Mouse (Mus musculus) forebrain, embryonic 13.5 days (tissue): ENCODE measurements at regions not wholly inside any gene's neighbourhood (a gene's known extent, or its start where the extent isn't known, plus 50 kb on each side); places are given as distances from the start of the nearest gene placed in this dataset.

Experiments
- ATAC-seq: fragments of 200-750 bp; cut with Nextera tagmentation; 2 replicates; pipeline ENCODE4 v1.8.0; 2017
- H3K27ac ChIP-seq: fragments of 300-500 bp; sonication (generic); 2 replicates; pipeline ENCODE4 v1.5.1; 2015; ENCODE audit warnings: inconsistent platforms, mild to moderate bottlenecking, moderate library complexity
- H3K27me3 ChIP-seq: fragments of 300-500 bp; sonication (generic); 2 replicates; pipeline ENCODE4 v1.6.1; 2015; ENCODE audit warnings: mild to moderate bottlenecking, inconsistent platforms
- H3K36me3 ChIP-seq: fragments of 300-500 bp; sonication (generic); 2 replicates; pipeline ENCODE4 v1.6.1; 2015; ENCODE audit warnings: mild to moderate bottlenecking, inconsistent platforms; ENCODE audit not compliant: poor library complexity, severe bottlenecking
- H3K4me1 ChIP-seq: fragments of 300-500 bp; sonication (generic); 2 replicates; pipeline ENCODE4 v1.6.1; 2015; ENCODE audit warnings: inconsistent platforms
- H3K4me2 ChIP-seq: fragments of 300-500 bp; sonication (generic); 2 replicates; pipeline ENCODE4 v1.6.1; 2015; ENCODE audit warnings: inconsistent platforms, mild to moderate bottlenecking, moderate library complexity
- H3K4me3 ChIP-seq: fragments of 300-500 bp; sonication (generic); 2 replicates; pipeline ENCODE4 v1.5.1; 2015; ENCODE audit warnings: mild to moderate bottlenecking, inconsistent platforms
- H3K9ac ChIP-seq: fragments of 300-500 bp; sonication (generic); 2 replicates; pipeline ENCODE4 v1.6.1; 2015; ENCODE audit warnings: mild to moderate bottlenecking, inconsistent platforms
- H3K9me3 ChIP-seq: fragments of 300-500 bp; sonication (generic); replicated peaks from 2 replicates; pipeline ENCODE4 v1.6.1; 2016; ENCODE audit warnings: inconsistent platforms
- WGBS: fragments of 180-500 bp; shearing (Covaris S2); methylation state at CpG from one replicate; pipeline ENCODE4 v1.1.7; 2015; 5-methylcytosine and 5-hydroxymethylcytosine counted together

DNA sequence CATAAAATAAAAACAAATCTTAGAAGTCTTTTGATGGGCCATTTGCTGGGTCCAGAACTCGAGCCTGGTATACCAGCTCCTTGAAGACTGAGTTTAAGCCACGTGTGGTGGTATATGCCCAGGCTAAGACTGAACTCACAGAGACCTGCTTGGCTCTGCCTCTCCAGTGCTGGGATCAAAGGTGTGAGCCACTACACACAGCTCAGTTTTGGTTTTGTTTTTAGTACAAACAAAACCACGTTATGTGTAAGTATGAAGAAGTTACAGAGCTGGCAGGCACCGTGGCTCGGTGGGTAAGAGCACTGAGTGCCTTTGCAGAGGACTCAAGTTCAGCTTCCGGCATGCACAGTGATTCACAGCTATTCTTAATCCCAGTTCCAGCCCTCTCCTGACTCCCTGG lies 75.6 kb downstream of the Wdr5 start:
- 82% methylated on average over 6 of the region's 6 CpGs for WGBS

DNA sequence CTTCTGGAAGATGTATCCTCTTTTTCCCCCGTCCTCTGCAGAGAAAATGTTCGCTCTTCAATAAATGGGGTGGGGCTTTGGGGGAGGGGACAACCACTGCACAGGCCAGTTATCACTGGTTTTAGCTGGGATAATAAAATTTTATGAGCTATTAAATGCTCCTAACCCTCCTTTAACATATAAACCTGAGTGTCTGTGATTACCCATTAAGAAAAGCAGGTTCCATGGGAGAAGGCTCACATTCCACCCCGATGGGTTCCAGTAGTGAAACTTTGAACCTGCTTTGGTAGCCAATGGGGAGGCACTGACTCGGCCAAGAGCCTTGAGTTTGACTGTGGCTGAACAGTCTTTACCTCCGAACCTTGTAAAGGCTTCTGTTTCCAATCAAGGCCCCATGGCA lies 76.7 kb downstream of the Wdr5 start:
- no peak for ATAC-seq
- Histone ChIP-seq H3K4me2 (no peak overlapping the region), H3K27me3 (peaks cover 41% of the 10 kb centered on the region), H3K4me1 (no peaks in the 10 kb centered on the region), H3K36me3 (no peaks in the 10 kb centered on the region), H3K9me3 (no peaks in the 10 kb centered on the region), H3K9ac (no peak overlapping the region), H3K4me3 (no peak overlapping the region), H3K27ac (no peak overlapping the region)
- 85% methylated on average over 5 of the region's 5 CpGs for WGBS

More for the DNA sequence above, 75.6 kb downstream of the Wdr5 start:
- Histone ChIP-seq H3K4me3 (no peak overlapping the region), H3K9ac (no peak overlapping the region), H3K27ac (no peak overlapping the region), H3K9me3 (no peaks in the 10 kb centered on the region), H3K27me3 (peaks cover 33% of the 10 kb centered on the region), H3K36me3 (no peaks in the 10 kb centered on the region), H3K4me2 (no peak overlapping the region), H3K4me1 (no peaks in the 10 kb centered on the region)
- no peak for ATAC-seq

DNA sequence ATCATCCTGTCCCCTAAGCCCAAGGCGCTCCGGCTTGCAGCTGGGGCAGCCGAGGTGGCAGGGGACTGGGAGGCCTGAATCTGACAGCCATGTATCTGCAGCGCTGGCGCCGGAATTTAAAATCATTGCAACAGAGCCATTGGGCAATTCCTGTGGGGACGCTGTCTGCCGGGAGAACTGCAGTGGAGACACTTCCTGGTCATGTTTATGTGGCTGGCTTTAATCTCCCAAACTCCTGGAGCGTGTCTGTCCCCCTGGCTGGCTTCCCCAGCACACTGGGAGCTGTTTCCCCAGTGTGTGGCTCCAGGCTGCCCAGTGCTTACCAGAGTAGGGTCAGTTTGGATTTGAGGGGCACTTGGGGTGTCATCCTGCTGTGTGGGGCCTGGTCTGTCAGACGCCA lies 78.4 kb downstream of the Wdr5 start:
- WGBS, result 70% methylated on average over 10 of the region's 10 CpGs
- Histone ChIP-seq H3K36me3 (no peaks in the 10 kb centered on the region), H3K4me2 (no peak overlapping the region), H3K27ac (no peak overlapping the region), H3K9me3 (no peaks in the 10 kb centered on the region), H3K27me3 (peaks cover 42% of the 10 kb centered on the region), H3K4me1 (no peaks in the 10 kb centered on the region), H3K4me3 (no peak overlapping the region), H3K9ac (no peak overlapping the region)
- ATAC-seq, result no peak

DNA sequence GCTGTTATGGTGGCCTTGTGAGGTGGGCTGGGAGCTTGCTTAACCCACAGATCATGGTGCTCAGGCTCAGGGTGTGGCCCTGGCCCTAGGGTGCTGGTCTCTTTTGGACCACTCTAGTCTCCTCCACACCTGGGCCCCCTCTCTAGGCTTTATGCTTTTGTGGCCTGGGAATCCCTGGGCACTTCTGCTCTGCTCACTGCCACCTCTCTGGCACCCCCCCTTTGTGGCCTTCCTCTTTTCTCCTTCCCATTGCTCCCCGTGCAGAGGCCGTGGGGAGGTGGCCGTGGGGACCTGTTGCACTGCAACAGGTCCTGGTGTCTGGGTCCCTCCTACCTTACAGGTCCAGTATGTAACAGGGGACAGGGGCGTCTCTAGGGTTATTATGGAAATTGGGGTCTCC lies 80.3 kb downstream of the Wdr5 start:
- WGBS, result 84% methylated on average over 4 of the region's 4 CpGs
- H3K4me3 ChIP-seq, result no peak overlapping the region
- H3K9ac ChIP-seq, result no peak overlapping the region
- peaks cover 38% of the 10 kb centered on the region for H3K27me3 ChIP-seq
- H3K36me3 ChIP-seq, result no peaks in the 10 kb centered on the region
- H3K4me1 ChIP-seq, result peaks cover 4% of the 10 kb centered on the region; the same call in 1 of the 2 replicates
- no peak overlapping the region for H3K4me2 ChIP-seq
- no peak for ATAC-seq
- no peaks in the 10 kb centered on the region for H3K9me3 ChIP-seq
- H3K27ac ChIP-seq, result no peak overlapping the region

DNA sequence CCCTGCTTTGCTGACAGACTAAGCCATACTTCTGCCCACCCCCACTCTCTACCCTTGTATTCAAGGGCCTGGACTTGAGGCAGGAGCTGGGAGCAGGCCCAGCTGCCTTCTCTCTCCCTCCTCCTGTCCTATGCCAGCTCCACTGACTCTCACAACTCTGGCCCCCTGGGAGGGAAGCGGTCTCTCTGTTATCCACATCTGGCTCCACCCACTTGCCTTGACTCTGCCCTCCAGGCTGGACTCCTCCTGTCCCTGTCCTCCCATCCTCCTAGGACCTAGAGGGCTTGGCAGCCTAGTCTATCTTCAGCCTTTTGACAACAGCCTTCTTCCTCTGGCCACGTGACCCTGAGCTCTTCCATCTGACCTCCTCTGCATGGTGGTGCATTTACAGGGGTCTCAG lies 80.0 kb upstream of the Rxra start:
- Histone ChIP-seq H3K9me3 (no peaks in the 10 kb centered on the region), H3K4me2 (no peak overlapping the region), H3K4me3 (no peak overlapping the region), H3K9ac (no peak overlapping the region), H3K27ac (no peak overlapping the region), H3K4me1 (peaks cover 4% of the 10 kb centered on the region; the same call in 1 of the 2 replicates), H3K36me3 (no peaks in the 10 kb centered on the region), H3K27me3 (peaks cover 46% of the 10 kb centered on the region)
- 52% methylated on average over 2 of the region's 2 CpGs for WGBS
- no peak for ATAC-seq

DNA sequence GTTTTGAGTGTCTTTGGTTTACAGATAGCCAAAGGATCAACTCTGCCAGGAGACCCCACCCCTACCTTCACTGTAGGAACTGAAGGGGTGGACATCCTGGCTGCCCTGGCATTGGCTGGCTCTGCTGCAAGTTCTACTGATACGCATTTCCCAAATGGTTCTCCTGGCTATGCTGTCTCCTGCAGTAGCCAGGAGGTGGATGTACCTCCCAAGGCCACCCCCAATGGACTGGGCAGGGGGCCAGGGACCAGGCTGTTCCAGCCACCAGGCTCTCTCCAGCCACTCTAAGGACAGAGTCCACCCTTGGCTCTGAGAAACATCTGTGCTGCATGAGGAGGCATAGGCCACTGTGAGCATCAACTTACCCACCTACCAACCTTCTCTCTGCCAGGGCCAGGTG lies 79.3 kb upstream of the Rxra start:
- H3K27ac ChIP-seq, result no peak overlapping the region
- no peak overlapping the region for H3K4me2 ChIP-seq
- no peak overlapping the region for H3K9ac ChIP-seq
- H3K27me3 ChIP-seq, result peaks cover 48% of the 10 kb centered on the region
- ATAC-seq, result no peak
- H3K4me3 ChIP-seq, result no peak overlapping the region
- WGBS, result 97% methylated on average over 1 of the region's 1 CpGs
- H3K9me3 ChIP-seq, result no peaks in the 10 kb centered on the region
- H3K4me1 ChIP-seq, result peaks cover 4% of the 10 kb centered on the region; the same call in 1 of the 2 replicates
- no peaks in the 10 kb centered on the region for H3K36me3 ChIP-seq

DNA sequence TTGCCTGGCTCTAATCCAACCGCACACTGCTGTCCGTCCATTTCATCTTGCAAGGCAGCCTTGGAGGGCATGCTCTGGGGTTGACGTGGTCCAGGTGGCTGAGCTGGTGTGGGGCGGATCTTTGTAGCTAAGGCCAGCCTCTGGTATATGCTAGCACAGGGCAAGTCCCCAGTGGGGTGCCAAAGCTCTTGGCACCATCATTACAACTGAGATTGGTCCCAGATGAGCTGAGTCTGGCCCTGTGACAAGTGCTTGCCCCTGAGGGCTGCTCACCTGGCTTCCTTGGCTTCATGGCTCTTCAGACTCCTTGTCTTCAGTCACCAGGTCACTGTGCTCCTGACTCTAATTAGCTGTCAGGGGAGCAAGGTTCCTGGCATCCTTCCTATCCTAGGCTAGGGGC lies 78.3 kb upstream of the Rxra start:
- no peak overlapping the region for H3K27ac ChIP-seq
- no peaks in the 10 kb centered on the region for H3K9me3 ChIP-seq
- no peak overlapping the region for H3K4me2 ChIP-seq
- H3K4me3 ChIP-seq, result no peak overlapping the region
- H3K27me3 ChIP-seq, result peaks cover 52% of the 10 kb centered on the region
- peaks cover 7% of the 10 kb centered on the region for H3K4me1 ChIP-seq
- ATAC-seq, result no peak
- no peak overlapping the region for H3K9ac ChIP-seq
- no peaks in the 10 kb centered on the region for H3K36me3 ChIP-seq
- 83% methylated on average over 4 of the region's 4 CpGs for WGBS

DNA sequence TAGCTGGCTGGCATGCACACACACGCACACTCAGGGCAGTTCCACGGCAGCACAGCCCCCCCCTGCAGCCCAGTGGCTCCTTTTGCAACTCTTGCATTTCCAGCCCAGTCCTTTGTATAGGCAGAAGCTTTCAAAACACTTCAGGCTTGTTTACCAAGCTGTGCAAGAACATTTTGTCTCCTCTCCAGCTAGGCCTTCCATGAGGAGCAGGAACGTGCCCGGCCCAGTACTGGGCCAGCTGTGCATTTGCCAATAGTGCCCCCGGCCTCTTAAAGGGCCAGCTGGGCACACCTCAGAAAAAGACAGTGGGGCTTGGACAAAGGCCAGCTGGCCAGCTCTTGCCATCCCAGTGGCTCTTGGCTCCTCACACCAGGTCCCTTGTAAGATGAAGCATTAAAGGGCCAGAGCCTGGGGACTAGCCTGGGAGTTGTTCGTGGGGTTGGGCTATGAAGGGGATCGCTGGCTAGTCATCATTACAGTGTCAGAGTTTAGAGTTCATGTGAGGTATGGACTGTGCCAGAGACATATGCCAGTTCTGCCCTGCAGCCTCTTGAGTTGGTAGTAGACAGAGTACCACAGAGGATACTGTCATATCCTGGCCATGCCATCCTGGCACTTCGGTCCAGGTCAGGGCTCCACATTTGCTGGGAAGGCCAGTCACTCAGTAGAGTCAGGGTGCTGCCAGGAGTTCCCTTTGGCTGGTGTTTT lies 77.0 kb upstream of the Rxra start:
- WGBS, result 66% methylated on average over 8 of the region's 8 CpGs
- no peak overlapping the region for H3K4me3 ChIP-seq
- H3K27me3 ChIP-seq, result peaks cover 43% of the 10 kb centered on the region
- no peak for ATAC-seq
- no peak overlapping the region for H3K4me2 ChIP-seq
- no peaks in the 10 kb centered on the region for H3K36me3 ChIP-seq
- H3K27ac ChIP-seq, result no peak overlapping the region
- no peaks in the 10 kb centered on the region for H3K9me3 ChIP-seq
- H3K4me1 ChIP-seq, result peaks cover 17% of the 10 kb centered on the region
- H3K9ac ChIP-seq, result no peak overlapping the region

DNA sequence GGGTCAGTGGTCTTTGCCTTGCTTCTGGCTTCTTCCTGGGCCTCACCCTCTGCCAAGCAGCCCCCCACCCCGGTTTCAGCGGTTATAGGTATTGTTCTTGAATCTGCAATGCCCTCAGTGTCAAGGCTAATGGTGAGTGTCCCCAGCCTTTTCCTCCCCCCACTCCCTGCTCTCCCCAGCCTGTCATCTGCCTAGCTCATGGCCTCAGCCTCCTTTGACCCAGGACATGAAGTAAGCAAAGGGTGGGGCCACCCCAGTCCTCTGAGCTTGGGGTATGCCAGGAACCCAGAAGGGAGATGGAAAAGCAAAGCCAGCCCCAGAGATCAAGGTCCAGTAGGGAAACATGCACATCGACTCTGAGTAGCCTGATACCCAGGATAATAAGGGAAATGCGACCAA lies 76.5 kb upstream of the Rxra start:
- Histone ChIP-seq H3K9ac (no peak overlapping the region), H3K36me3 (no peaks in the 10 kb centered on the region), H3K4me1 (peaks cover 17% of the 10 kb centered on the region), H3K4me2 (no peak overlapping the region), H3K27me3 (peaks cover 42% of the 10 kb centered on the region), H3K9me3 (no peaks in the 10 kb centered on the region), H3K4me3 (no peak overlapping the region), H3K27ac (no peak overlapping the region)
- 75% methylated on average over 4 of the region's 4 CpGs for WGBS
- no peak for ATAC-seq

DNA sequence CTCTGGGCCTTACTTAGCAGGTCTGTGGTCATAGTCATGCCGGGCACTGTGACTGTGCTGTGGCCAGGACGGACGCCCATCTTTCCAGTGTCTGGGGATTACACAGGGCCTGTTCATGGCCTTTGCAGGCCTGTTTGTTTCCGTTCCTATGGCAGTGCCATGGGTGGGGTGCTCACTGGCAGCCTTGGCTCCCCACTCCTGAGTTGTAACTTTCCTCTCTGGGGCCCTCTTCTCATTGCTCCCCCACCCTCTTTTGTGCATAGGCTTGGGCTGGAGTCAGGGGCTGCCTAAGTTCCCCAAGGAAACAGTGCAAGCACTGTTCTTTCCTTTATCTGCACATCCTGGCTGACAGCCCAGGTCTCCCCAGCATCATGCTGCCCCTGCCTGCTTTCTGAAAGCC lies 72.9 kb upstream of the Rxra start:
- H3K4me1 ChIP-seq, result peaks cover 17% of the 10 kb centered on the region
- 82% methylated on average over 4 of the region's 4 CpGs for WGBS
- no peak overlapping the region for H3K9ac ChIP-seq
- ATAC-seq, result no peak
- no peak overlapping the region for H3K4me2 ChIP-seq
- H3K36me3 ChIP-seq, result no peaks in the 10 kb centered on the region
- no peak overlapping the region for H3K27ac ChIP-seq
- peaks cover 38% of the 10 kb centered on the region for H3K27me3 ChIP-seq
- no peaks in the 10 kb centered on the region for H3K9me3 ChIP-seq
- no peak overlapping the region for H3K4me3 ChIP-seq

DNA sequence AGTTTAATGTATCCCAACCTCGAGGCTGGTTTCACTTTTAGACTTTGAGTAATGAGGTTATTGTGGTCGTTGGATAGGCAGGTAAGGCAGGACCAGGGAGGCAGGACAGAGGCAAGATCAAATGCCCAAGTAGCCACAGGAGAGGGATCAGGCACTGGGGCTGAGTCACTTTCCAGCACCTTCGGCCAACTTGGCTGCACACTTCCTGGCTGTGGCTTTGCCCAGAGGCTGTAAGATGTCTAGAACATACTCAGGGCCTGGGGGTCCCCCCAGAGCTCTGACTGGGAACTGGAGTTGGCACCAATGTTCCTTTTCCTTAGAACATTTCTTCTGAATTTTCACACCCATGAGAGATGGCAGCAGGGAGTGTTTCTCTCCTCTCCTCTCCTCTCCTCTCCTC lies 71.7 kb upstream of the Rxra start:
- Histone ChIP-seq H3K4me2 (no peak overlapping the region), H3K27ac (no peak overlapping the region), H3K27me3 (peaks cover 39% of the 10 kb centered on the region), H3K4me3 (no peak overlapping the region), H3K9me3 (no peaks in the 10 kb centered on the region), H3K4me1 (peaks cover 13% of the 10 kb centered on the region), H3K36me3 (no peaks in the 10 kb centered on the region), H3K9ac (no peak overlapping the region)
- ATAC-seq, result no peak
- 52% methylated on average over 3 of the region's 3 CpGs for WGBS

DNA sequence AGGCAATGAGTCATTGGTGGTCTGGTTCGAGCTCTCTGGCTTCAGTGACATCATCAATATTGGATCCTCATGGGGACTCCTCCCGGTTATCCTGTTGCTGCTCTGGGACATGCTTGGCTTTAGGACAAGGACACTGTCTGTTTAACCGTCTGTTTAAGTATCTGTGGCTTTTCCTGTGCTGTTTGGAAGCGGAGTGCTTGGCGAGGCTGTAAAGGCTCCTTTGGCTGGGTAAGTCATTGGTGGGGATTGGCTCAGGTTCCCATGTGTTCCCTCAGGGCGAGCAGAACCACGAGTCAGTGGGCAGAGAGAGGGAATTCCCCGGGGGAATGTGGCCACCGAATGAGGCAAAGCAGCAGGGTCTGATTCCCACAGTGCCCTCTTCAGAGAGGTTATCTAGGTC lies 69.4 kb upstream of the Rxra start:
- H3K36me3 ChIP-seq, result no peaks in the 10 kb centered on the region
- 83% methylated on average over 9 of the region's 9 CpGs for WGBS
- H3K9me3 ChIP-seq, result no peaks in the 10 kb centered on the region
- H3K27ac ChIP-seq, result no peak overlapping the region
- no peak overlapping the region for H3K4me2 ChIP-seq
- no peak for ATAC-seq
- H3K9ac ChIP-seq, result no peak overlapping the region
- H3K4me1 ChIP-seq, result peaks cover 13% of the 10 kb centered on the region
- peaks cover 23% of the 10 kb centered on the region for H3K27me3 ChIP-seq
- H3K4me3 ChIP-seq, result no peak overlapping the region

DNA sequence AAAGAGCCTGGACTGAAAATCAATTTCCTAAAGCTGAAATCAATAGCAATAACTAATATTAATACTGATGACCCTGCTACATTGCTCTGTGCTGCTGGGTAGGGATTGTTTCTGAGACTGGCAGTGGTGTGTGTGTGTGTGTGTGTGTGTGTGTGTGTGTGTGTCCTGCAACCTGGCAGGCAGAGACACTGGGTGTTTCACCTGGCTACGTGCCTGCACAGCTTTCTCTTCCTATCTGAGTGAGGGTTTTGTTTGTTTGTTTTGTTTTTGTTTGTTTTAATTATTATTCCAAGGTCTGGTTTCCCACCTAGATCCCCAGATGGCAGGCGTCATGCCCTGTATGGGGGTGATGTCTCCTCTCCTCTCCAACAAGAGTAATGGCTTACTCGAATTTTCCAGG lies 54.5 kb upstream of the Rxra start:
- Histone ChIP-seq H3K27me3 (peaks cover 76% of the 10 kb centered on the region), H3K4me2 (no peak overlapping the region), H3K27ac (no peak overlapping the region), H3K9me3 (no peaks in the 10 kb centered on the region), H3K4me3 (no peak overlapping the region), H3K36me3 (no peaks in the 10 kb centered on the region), H3K4me1 (no peaks in the 10 kb centered on the region), H3K9ac (no peak overlapping the region)
- ATAC-seq, result no peak
- 78% methylated on average over 3 of the region's 3 CpGs for WGBS
